Mouse (Mus musculus): ENCODE results near the gene Gm10413. TPM values are rescaled to one million over a fixed set of nuclear protein-coding genes. Genes with fewer than 3 reads are reported as not detected.

Gm10413 gene
- not detected for polyA plus RNA-seq (2017; shearing (Covaris generic))

GRCm38 (mm10) chr14:3394793-3395192 lies at the start of gene Gm10413:
TSS of gene Gm10413 (plus strand) at chr14:3395093.

GRCm38 (mm10) chr14:3412314-3412713 lies 17.4 kb downstream of the Gm10413 start, which contains the start of gene Gm10409:
TSS of gene Gm10409 (plus strand) at chr14:3412614.

DNA sequence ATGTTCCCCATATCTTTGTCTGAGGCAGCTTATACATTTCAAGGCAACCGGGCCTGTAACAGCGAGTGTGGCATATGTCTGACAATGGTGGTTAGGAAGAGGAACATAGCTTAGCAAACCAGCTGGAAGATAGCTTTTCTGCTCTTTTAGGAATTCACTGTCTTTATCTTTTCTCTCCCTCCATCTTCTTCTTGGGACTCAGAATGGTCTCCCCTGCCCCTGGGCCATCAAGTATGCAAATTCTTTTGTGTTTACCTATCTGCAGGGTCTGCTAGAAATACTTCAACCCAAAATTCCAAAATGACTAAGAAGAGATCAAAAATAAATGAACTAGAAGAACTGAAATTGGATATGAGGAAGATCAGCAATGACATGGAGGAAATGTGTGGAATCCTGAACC lies 32.9 kb downstream of the Gm10413 start, which contains the start of gene Gm3005:
TSS of gene Gm3005 (plus strand) at position 301 of the 400 bp plus-strand sequence.

GRCm38 (mm10) chr14:3449079-3449478 lies 54.2 kb downstream of the Gm10413 start, which contains the start of gene Gm10408:
TSS of gene Gm10408 (plus strand) at chr14:3449379.

Other genes with a start within 250 kb of the Gm10413 start
- under 1 TPM in 1 of 2 experiments, not detected in 1; 0.49 TPM for gene Gm5795, start 206.8 kb upstream of the Gm10413 start, polyA plus RNA-seq (2017; shearing (Covaris generic))
- 10 to 100 TPM in 1 of 2 experiments, 1 to 10 TPM in 1; 9.6 to 39.2 TPM for gene D830030K20Rik, start 186.6 kb upstream of the Gm10413 start, polyA plus RNA-seq (2017; shearing (Covaris generic))
- 1 to 10 TPM in 1 of 2 experiments, not detected in 1; 2.7 TPM for gene Gm2956, start 62.5 kb upstream of the Gm10413 start, polyA plus RNA-seq (2017; shearing (Covaris generic))
- 10 to 100 TPM in 1 of 2 experiments, 1 to 10 TPM in 1; 3.1 to 14.0 TPM for gene Gm10409, start 17.5 kb downstream of the Gm10413 start, polyA plus RNA-seq (2017; shearing (Covaris generic))
- gene Gm3005, start 33.0 kb downstream of the Gm10413 start, polyA plus RNA-seq (2017; shearing (Covaris generic)) = 1 to 10 TPM; 2.3 to 7.8 TPM
- under 1 TPM; 0.24 to 0.38 TPM for gene Gm10408, start 54.3 kb downstream of the Gm10413 start, polyA plus RNA-seq (2017; shearing (Covaris generic))
- gene Gm3012, start 239.4 kb downstream of the Gm10413 start, polyA plus RNA-seq (2017; shearing (Covaris generic)) = not detected

Measured in inflammation-experienced regulatory T-cells (primary cell).